Mouse (Mus musculus): ENCODE results near the gene Nedd4. TPM values are rescaled to one million over a fixed set of nuclear protein-coding genes. Genes with fewer than 3 reads are reported as not detected.

The Nedd4 gene
- polyA plus RNA-seq, 1 experiment from 2014 or later = 393 TPM

GRCm38 (mm10) chr9:72779004-72779403 is 116.9 kb downstream of the Nedd4 start:
- Histone ChIP-seq H3K9me3 (replicated peaks; ENCODE audit: control insufficient read depth, low read length, poor library complexity, severe bottlenecking) (no peaks in the 10 kb centered on the region), H3K9ac (ENCODE audit: low read depth, low read length) (no peak overlapping the region), H3K36me3 (ENCODE audit: control insufficient read depth, insufficient read depth, low read length) (no peaks in the 10 kb centered on the region), H3K4me1 (ENCODE audit: control insufficient read depth, insufficient read depth, low read length) (no peaks in the 10 kb centered on the region), H3K27me3 (ENCODE audit: control insufficient read depth, insufficient read depth, low read depth, low read length) (no peaks in the 10 kb centered on the region), H3K4me3 (ENCODE audit: low read depth, low read length) (no peak overlapping the region), H3K4me2 (ENCODE audit: low read length) (no peak overlapping the region), H3K27ac (ENCODE audit: low read length) (no peak overlapping the region)
- WGBS = 64% methylated on average over 11 of the region's 11 CpGs
- no peak for ATAC-seq

- Histone ChIP-seq H3K9ac (ENCODE audit: low read depth, low read length) (no peak overlapping the region), H3K4me3 (ENCODE audit: low read depth, low read length) (no peak overlapping the region), H3K36me3 (ENCODE audit: control insufficient read depth, insufficient read depth, low read length) (no peaks in the 10 kb centered on the region), H3K4me2 (ENCODE audit: low read length) (no peak overlapping the region), H3K27me3 (ENCODE audit: control insufficient read depth, insufficient read depth, low read depth, low read length) (no peaks in the 10 kb centered on the region), H3K9me3 (replicated peaks; ENCODE audit: control insufficient read depth, low read length, poor library complexity, severe bottlenecking) (no peaks in the 10 kb centered on the region), H3K27ac (ENCODE audit: low read length) (no peak overlapping the region), H3K4me1 (ENCODE audit: control insufficient read depth, insufficient read depth, low read length) (no peaks in the 10 kb centered on the region)
- no peak for ATAC-seq
- WGBS = 10% methylated on average over 4 of the region's 4 CpGs
Observed at GRCm38 (mm10) chr9:72779733-72780132, 117.6 kb downstream of the Nedd4 start.

- Histone ChIP-seq H3K4me2 (ENCODE audit: low read length) (no peak overlapping the region), H3K9me3 (replicated peaks; ENCODE audit: control insufficient read depth, low read length, poor library complexity, severe bottlenecking) (no peaks in the 10 kb centered on the region), H3K36me3 (ENCODE audit: control insufficient read depth, insufficient read depth, low read length) (no peaks in the 10 kb centered on the region), H3K27ac (ENCODE audit: low read length) (no peak overlapping the region), H3K4me1 (ENCODE audit: control insufficient read depth, insufficient read depth, low read length) (no peaks in the 10 kb centered on the region), H3K4me3 (ENCODE audit: low read depth, low read length) (no peak overlapping the region), H3K9ac (ENCODE audit: low read depth, low read length) (no peak overlapping the region), H3K27me3 (ENCODE audit: control insufficient read depth, insufficient read depth, low read depth, low read length) (no peaks in the 10 kb centered on the region)
- 43% methylated on average over 5 of the region's 5 CpGs for WGBS
- no peak for ATAC-seq
Observed at GRCm38 (mm10) chr9:72780694-72781093, 118.5 kb downstream of the Nedd4 start.

- ATAC-seq = no peak
- no peaks in the 10 kb centered on the region for H3K27me3 ChIP-seq (ENCODE audit: control insufficient read depth, insufficient read depth, low read depth, low read length)
- no peak overlapping the region for H3K4me3 ChIP-seq (ENCODE audit: low read depth, low read length)
- no peaks in the 10 kb centered on the region for H3K9me3 ChIP-seq (replicated peaks; ENCODE audit: control insufficient read depth, low read length, poor library complexity, severe bottlenecking)
- H3K36me3 ChIP-seq (ENCODE audit: control insufficient read depth, insufficient read depth, low read length) = no peaks in the 10 kb centered on the region
- no peaks in the 10 kb centered on the region for H3K4me1 ChIP-seq (ENCODE audit: control insufficient read depth, insufficient read depth, low read length)
- no peak overlapping the region for H3K27ac ChIP-seq (ENCODE audit: low read length)
- WGBS = 55% methylated on average over 4 of the region's 4 CpGs
- H3K9ac ChIP-seq (ENCODE audit: low read depth, low read length) = no peak overlapping the region
- no peak overlapping the region for H3K4me2 ChIP-seq (ENCODE audit: low read length)
Observed at GRCm38 (mm10) chr9:72781466-72781865, 119.3 kb downstream of the Nedd4 start.

GRCm38 (mm10) chr9:72782121-72782520 is 120.0 kb downstream of the Nedd4 start:
- Histone ChIP-seq H3K9me3 (replicated peaks; ENCODE audit: control insufficient read depth, low read length, poor library complexity, severe bottlenecking) (no peaks in the 10 kb centered on the region), H3K4me3 (ENCODE audit: low read depth, low read length) (no peak overlapping the region), H3K9ac (ENCODE audit: low read depth, low read length) (no peak overlapping the region), H3K36me3 (ENCODE audit: control insufficient read depth, insufficient read depth, low read length) (no peaks in the 10 kb centered on the region), H3K27ac (ENCODE audit: low read length) (no peak overlapping the region), H3K4me2 (ENCODE audit: low read length) (no peak overlapping the region), H3K27me3 (ENCODE audit: control insufficient read depth, insufficient read depth, low read depth, low read length) (no peaks in the 10 kb centered on the region), H3K4me1 (ENCODE audit: control insufficient read depth, insufficient read depth, low read length) (no peaks in the 10 kb centered on the region)
- 59% methylated on average over 8 of the region's 8 CpGs for WGBS
- ATAC-seq = no peak

- Histone ChIP-seq H3K4me2 (ENCODE audit: low read length) (no peak overlapping the region), H3K9ac (ENCODE audit: low read depth, low read length) (no peak overlapping the region), H3K4me1 (ENCODE audit: control insufficient read depth, insufficient read depth, low read length) (no peaks in the 10 kb centered on the region), H3K27ac (ENCODE audit: low read length) (no peak overlapping the region), H3K9me3 (replicated peaks; ENCODE audit: control insufficient read depth, low read length, poor library complexity, severe bottlenecking) (no peaks in the 10 kb centered on the region), H3K4me3 (ENCODE audit: low read depth, low read length) (no peak overlapping the region), H3K27me3 (ENCODE audit: control insufficient read depth, insufficient read depth, low read depth, low read length) (no peaks in the 10 kb centered on the region; the same call in 1 of the 2 replicates), H3K36me3 (ENCODE audit: control insufficient read depth, insufficient read depth, low read length) (no peaks in the 10 kb centered on the region)
- 82% methylated on average over 1 of the region's 1 CpGs for WGBS
- no peak for ATAC-seq
Observed at GRCm38 (mm10) chr9:72787732-72788131, 125.6 kb downstream of the Nedd4 start.

- no peak overlapping the region for H3K9ac ChIP-seq (ENCODE audit: low read depth, low read length)
Observed at GRCm38 (mm10) chr9:72790530-72791212, 128.5 kb downstream of the Nedd4 start.

GRCm38 (mm10) chr9:72791213-72791582 is 129.1 kb downstream of the Nedd4 start:
- H3K27ac ChIP-seq (ENCODE audit: low read length) = no peak overlapping the region

More at GRCm38 (mm10) chr9:72790530-72791212, 128.5 kb downstream of the Nedd4 start:
- no peak overlapping the region for H3K4me3 ChIP-seq (ENCODE audit: low read depth, low read length)
- no peaks in the 10 kb centered on the region for H3K4me1 ChIP-seq (ENCODE audit: control insufficient read depth, insufficient read depth, low read length)
- H3K27ac ChIP-seq (ENCODE audit: low read length) = no peak overlapping the region
- no peak for ATAC-seq
- no peak overlapping the region for H3K4me2 ChIP-seq (ENCODE audit: low read length)
- H3K9me3 ChIP-seq (replicated peaks; ENCODE audit: control insufficient read depth, low read length, poor library complexity, severe bottlenecking) = no peaks in the 10 kb centered on the region
- H3K27me3 ChIP-seq (ENCODE audit: control insufficient read depth, insufficient read depth, low read depth, low read length) = no peaks in the 10 kb centered on the region; the same call in 1 of the 2 replicates
- WGBS = 60% methylated on average over 14 of the region's 14 CpGs
- H3K36me3 ChIP-seq (ENCODE audit: control insufficient read depth, insufficient read depth, low read length) = no peaks in the 10 kb centered on the region

GRCm38 (mm10) chr9:72791681-72792080 is 129.5 kb downstream of the Nedd4 start:
- Histone ChIP-seq H3K36me3 (ENCODE audit: control insufficient read depth, insufficient read depth, low read length) (no peaks in the 10 kb centered on the region), H3K9ac (ENCODE audit: low read depth, low read length) (no peak overlapping the region), H3K4me3 (ENCODE audit: low read depth, low read length) (no peak overlapping the region), H3K4me1 (ENCODE audit: control insufficient read depth, insufficient read depth, low read length) (no peaks in the 10 kb centered on the region), H3K4me2 (ENCODE audit: low read length) (peak overlapping the region; percentile 15), H3K9me3 (replicated peaks; ENCODE audit: control insufficient read depth, low read length, poor library complexity, severe bottlenecking) (no peaks in the 10 kb centered on the region), H3K27ac (ENCODE audit: low read length) (no peak overlapping the region), H3K27me3 (ENCODE audit: control insufficient read depth, insufficient read depth, low read depth, low read length) (no peaks in the 10 kb centered on the region; the same call in 1 of the 2 replicates)
- WGBS = 22% methylated on average over 6 of the region's 6 CpGs
- no peak for ATAC-seq

More at GRCm38 (mm10) chr9:72791213-72791582, 129.1 kb downstream of the Nedd4 start:
- Histone ChIP-seq H3K27me3 (ENCODE audit: control insufficient read depth, insufficient read depth, low read depth, low read length) (no peaks in the 10 kb centered on the region; the same call in 1 of the 2 replicates), H3K4me2 (ENCODE audit: low read length) (peak overlapping the region; percentile 26; the same call in 1 of the 2 replicates), H3K9ac (ENCODE audit: low read depth, low read length) (no peak overlapping the region), H3K4me1 (ENCODE audit: control insufficient read depth, insufficient read depth, low read length) (no peaks in the 10 kb centered on the region), H3K4me3 (ENCODE audit: low read depth, low read length) (no peak overlapping the region), H3K36me3 (ENCODE audit: control insufficient read depth, insufficient read depth, low read length) (no peaks in the 10 kb centered on the region), H3K9me3 (replicated peaks; ENCODE audit: control insufficient read depth, low read length, poor library complexity, severe bottlenecking) (no peaks in the 10 kb centered on the region)
- 37% methylated on average over 10 of the region's 10 CpGs for WGBS
- no peak for ATAC-seq

Data from midbrain, embryonic 16.5 days (tissue).